Mouse (Mus musculus): ENCODE measurements at regions not wholly inside any gene's neighbourhood (a gene's known extent, or its start where the extent isn't known, plus 50 kb on each side); places are given as distances from the start of the nearest gene placed in this dataset.

GRCm38 (mm10) chr7:73185071-73185531 lies 190.2 kb upstream of the Rgma start:
- DNase-seq (ENCODE audit: low spot score in 2 of 2), result no peak

GRCm38 (mm10) chr7:73185591-73185990 lies 189.7 kb upstream of the Rgma start:
- no peak for DNase-seq (ENCODE audit: low spot score in 2 of 2)

- no peak for DNase-seq (ENCODE audit: low spot score in 2 of 2)
Observed at GRCm38 (mm10) chr7:73186501-73186900, 188.8 kb upstream of the Rgma start.

- no peak for DNase-seq (ENCODE audit: low spot score in 2 of 2)
Observed at GRCm38 (mm10) chr7:73191388-73192278, 183.7 kb upstream of the Rgma start.

DNA sequence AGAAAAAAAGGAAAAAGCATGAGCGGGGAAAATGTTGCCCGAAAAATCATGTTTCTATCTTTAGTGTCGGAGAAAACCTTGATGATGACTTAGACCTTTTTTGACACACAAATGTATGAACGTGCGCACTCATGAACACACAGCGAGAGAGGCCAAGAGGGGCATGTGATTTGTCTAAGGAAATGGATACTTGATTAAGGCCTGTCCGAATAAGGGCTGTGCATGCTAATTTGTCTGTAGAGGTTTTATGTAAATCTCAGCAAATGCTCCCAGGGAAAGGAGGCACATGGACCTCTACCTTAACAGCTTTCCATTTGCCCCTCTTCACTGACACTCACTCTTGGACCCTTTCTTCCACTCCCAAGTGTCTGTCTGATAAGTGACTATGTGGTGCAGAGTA lies 182.5 kb upstream of the Rgma start:
- no peak for DNase-seq (ENCODE audit: low spot score in 2 of 2)

DNA sequence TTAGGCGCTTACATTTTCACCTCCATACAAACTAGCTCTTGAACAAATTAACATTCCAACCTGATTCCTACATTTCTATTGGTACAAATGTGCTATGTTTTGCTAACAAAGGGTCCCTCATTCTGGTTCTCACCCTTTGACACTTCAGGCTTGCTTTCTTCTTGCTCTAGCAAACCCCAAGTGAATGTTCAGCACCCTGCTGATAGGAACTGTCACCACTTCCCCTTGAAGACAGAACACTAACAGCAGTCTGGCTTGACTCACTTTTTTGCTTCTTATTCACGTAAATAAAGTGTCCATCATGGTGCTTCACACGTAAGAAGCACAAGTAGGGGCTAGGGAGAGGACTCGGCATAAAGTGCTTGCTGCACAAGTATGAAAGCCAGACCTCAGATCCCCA lies 180.0 kb upstream of the Rgma start:
- no peak for DNase-seq (ENCODE audit: low spot score in 2 of 2)

GRCm38 (mm10) chr7:73196851-73197531 lies 178.3 kb upstream of the Rgma start:
- DNase-seq (ENCODE audit: low spot score in 2 of 2), result peak in 1 of 2 experiments; percentile 31

DNA sequence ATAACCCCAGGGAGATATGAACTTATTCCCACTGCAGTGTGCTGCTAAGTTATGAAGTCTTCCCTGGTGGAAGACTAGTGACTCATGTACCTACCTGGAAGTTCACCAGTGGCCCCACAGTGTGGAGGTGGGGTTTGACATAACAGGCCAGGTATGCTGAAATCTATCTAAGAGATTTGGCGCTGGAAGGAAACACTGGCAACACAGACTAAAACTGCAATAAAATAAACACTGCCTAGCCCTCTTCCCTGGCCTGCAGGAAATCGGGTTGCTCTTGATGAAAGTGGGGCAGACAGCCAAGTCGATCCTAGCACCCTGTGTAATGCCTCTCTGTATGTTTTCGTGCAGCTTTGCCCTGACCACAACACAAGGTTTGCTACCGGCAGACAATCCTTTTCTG lies 177.2 kb upstream of the Rgma start:
- DNase-seq (ENCODE audit: low spot score in 2 of 2), result no peak

DNA sequence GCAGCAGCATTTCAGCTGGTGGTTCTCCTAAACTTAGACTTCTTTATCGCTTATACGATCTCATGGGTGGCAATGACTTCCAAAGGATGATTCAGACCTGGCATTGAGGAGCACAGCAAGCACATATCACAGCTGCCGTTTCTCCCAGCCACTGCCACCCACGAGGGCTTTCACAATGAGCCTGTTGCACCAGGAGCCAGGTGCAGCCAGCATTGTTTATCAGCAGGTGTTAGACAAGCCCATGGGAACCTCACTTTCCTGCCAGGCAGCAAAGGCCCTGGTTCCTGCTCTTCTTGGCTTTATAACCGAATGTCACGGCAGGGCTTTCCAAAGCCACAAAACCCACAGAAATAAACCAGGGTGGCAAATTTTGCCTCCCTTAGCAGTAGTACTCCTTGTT lies 175.3 kb upstream of the Rgma start:
- no peak for DNase-seq (ENCODE audit: low spot score in 2 of 2)

DNA sequence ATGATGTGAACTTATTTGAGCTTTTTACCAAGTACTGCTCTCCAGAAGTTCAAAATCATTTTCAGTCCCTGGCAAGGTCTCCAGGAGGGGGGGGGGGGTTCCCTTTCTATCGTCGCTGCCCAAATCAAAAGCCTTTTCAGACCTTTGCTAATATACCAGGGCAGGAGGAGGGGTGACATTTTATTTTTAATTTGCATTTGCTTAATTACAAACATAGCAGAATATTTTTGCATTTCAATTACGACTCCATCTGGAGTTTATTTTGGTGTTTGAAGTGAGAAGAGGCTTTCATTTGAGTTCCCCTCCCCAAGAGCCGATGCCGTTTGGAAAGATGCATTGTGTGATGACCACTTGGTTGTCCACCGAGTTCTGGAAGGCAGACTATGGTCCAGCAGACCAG lies 174.0 kb upstream of the Rgma start:
- DNase-seq (ENCODE audit: low spot score in 2 of 2), result no peak

DNA sequence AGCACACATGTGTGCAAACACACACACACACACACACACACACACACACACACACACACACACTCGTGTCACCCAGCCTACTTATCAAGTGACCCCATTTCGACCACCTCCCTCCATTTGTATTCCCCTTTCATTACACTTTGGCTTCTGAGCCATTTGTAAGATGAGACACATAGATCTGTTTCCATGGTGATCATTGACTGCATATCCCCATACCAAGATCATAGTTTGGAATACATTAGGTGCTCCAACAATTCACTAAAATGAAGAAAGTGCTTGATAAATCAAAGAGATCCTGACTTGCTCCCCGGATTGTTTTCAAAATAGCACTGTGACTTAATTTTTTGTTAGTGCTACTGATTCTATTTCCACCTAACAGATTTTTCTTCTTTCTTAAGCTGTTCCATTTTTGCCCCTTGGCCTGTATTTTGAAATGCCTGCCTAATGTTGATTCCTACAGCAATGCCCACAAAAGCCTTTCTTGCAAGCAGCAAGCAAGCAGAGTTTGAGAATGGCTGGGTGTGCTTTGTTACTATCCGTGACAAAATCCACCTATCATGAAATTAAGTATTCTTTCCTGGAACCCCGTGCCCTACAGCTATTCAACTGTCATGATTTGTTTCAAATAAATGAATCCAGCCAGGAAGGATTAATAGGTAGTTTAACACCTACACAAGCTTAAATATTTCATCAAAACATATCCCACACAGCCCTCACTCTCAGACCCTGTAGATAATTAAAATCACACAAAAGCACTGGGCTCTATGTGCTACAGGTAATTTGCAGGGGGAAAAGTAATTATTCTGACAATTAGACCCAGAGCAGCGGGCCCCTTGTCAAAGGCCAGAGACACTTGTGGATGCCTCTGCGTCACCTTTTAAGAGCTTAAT lies 168.1 kb upstream of the Rgma start:
- DNase-seq (ENCODE audit: low spot score in 2 of 2), result no peak

- DNase-seq (ENCODE audit: low spot score in 2 of 2), result no peak
Observed at GRCm38 (mm10) chr7:73208479-73208816, 166.9 kb upstream of the Rgma start.

GRCm38 (mm10) chr7:73208817-73209602 lies 166.3 kb upstream of the Rgma start:
- no peak for DNase-seq (ENCODE audit: low spot score in 2 of 2)

DNA sequence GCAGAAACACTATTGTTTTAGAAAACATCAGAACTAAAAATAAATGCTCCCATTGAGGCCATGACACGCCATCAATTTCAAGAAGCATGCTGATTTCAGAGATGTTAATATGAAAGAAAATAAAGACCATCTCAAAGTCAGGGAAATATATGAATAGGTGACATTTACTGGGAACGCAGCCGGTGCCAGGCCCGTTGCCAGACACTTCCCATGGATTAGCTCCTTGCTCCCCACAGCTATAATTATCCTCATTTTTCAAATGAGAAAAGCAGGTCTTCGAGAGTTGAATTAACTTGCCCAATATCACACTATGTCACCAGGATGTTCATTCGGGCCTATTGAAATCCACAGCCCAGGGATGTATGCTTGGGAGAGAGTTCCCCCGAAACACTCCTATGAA lies 165.2 kb upstream of the Rgma start:
- DNase-seq (ENCODE audit: low spot score in 2 of 2), result no peak

GRCm38 (mm10) chr7:73222237-73222915 lies 152.9 kb upstream of the Rgma start:
- no peak for DNase-seq (ENCODE audit: low spot score in 2 of 2)

- no peak for DNase-seq (ENCODE audit: low spot score in 2 of 2)
Observed at GRCm38 (mm10) chr7:73222929-73223512, 152.3 kb upstream of the Rgma start.

DNA sequence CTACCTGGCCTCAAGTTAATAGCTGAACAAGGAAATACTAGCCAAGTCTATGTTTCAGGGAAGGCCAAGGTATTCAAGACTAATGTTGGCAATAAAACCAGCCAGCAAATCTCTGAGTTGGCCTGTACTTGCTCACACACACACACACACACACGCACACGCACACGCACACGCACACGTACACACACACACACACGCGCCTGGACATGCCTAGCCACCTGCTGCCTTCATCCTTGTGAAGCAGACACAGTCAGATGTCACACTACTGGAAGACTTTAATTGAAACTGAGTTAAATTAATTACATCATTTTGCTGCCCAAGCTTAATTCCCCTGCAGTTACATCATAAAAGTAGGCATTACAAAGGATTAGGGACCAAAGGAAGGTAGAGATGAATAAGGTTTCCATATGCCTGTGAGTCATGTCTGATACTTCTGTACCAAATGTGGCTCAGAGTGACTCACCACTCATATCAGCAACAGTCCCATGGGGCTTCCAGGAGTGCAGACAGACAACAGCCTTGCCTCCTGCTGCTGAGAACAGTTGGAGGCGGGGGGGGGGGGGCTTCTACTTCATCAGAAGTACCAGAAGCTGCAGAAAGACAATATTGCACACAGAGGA lies 141.7 kb upstream of the Rgma start:
- DNase-seq (ENCODE audit: low spot score in 2 of 2), result no peak

GRCm38 (mm10) chr7:73238486-73238885 lies 136.8 kb upstream of the Rgma start:
- no peak for DNase-seq (ENCODE audit: low spot score in 2 of 2)

DNA sequence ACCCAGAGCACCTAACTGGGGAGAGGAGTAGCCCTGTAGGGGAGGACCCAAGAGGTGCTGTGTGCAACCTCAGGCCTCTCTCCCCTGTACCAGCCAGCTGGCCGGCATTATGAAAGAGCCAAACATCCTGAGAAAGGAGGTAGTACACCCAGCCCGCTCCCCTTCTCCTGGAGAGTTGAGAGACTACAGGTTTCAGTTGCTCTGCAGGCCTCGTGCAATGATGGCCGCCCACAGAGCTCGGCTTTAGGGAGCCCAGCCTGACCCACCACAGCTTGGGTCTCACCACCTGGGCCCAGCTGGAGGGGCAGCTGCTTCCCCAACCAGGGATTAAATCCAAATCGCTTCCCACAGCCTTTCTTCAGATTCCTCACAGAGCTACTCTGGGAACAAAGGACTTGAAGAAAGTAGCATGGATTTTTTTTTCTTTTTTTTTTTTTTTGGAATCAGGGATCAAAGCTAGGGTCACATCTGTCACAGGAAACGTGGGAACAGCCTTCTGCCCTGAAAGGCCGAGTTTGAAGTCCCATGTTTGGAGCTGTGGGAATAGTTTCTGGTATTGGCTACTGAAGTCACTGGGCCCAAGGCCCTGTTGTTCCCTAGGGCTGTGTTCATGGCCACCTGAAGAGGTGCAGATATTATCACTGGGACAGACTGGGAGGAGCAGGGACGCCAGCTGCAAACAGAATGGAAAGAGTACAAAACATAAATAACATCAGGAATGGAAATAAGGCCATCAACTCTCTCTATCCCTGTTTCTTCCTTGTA lies 131.5 kb upstream of the Rgma start:
- peak in 1 of 2 experiments; percentile 48 for DNase-seq (ENCODE audit: low spot score in 2 of 2)

Measured in gastrocnemius, postnatal 4 days (tissue).